Mouse (Mus musculus) embryonic fibroblast, embryonic 13.5 days (primary cell): Measurements from ENCODE around the gene March11. TPM values are rescaled to one million over a fixed set of nuclear protein-coding genes. Genes with fewer than 3 reads are reported as not detected.

Experiments
- H3K27ac ChIP-seq: 2 replicates; pipeline ENCODE4 v1.5.1; 2012; ENCODE audit warnings: low read length, control low read depth, inconsistent platforms; ENCODE audit not compliant: insufficient read depth
- H3K4me1 ChIP-seq: 2 replicates; pipeline ENCODE4 v1.6.1; 2011; ENCODE audit warnings: low read length; ENCODE audit not compliant: control insufficient read depth, insufficient read depth
- H3K4me3 ChIP-seq: 2 replicates; pipeline ENCODE4 v1.5.1; 2011; ENCODE audit warnings: mild to moderate bottlenecking, control low read depth, low read length; ENCODE audit not compliant: insufficient read depth
- CTCF ChIP-seq: IDR thresholded peaks from 2 replicates; pipeline ENCODE4 v1.5.1; 2011; ENCODE audit warnings: mild to moderate bottlenecking, control low read depth, low read length, moderate library complexity, borderline replicate concordance; ENCODE audit not compliant: insufficient read depth
- POLR2A ChIP-seq: IDR thresholded peaks from 2 replicates; pipeline ENCODE4 v1.6.1; 2011; ENCODE audit warnings: low read depth, mild to moderate bottlenecking, control low read depth, low read length, moderate library complexity
- polyA plus RNA-seq: library from polyadenylated mRNA; stranded (reverse); fragments of >200 nt; gene quantifications from 2 replicates; pipeline ENCODE4 v1.2.4, GENCODE M21; 2011; ENCODE audit warnings: low read depth; ENCODE audit not compliant: missing spikeins, insufficient read length

March11 gene
- polyA plus RNA-seq, 1 experiment, result not detected

DNA sequence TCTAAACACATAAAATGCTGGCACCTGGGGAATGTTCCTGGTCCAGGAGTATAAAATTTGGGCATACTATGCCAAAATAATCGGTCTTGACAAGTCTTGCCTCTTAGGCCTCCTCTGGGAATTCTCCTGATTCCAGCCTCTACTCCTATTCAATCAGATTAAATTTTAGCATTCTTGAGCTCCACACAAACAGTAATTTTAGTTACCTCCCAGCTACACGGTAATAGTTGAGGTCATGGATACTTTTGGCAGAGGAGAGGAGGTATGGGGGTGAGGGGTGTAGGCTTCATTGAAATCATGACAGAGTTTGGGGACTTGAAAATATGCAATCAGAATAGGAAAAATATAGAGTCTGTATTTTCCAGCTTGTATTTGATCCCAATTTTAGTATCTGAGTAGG, 121.7 kb downstream of the March11 start:
- no peak overlapping the region for H3K4me3 ChIP-seq
- TF ChIP-seq CTCF, result no peak
- no peak for TF ChIP-seq POLR2A
- no peaks in the 10 kb centered on the region for H3K4me1 ChIP-seq
- H3K27ac ChIP-seq, result no peak overlapping the region

GRCm38 (mm10) chr15:26432676-26433075, 123.8 kb downstream of the March11 start:
- Histone ChIP-seq H3K27ac (no peak overlapping the region), H3K4me3 (no peak overlapping the region), H3K4me1 (no peaks in the 10 kb centered on the region)
- TF ChIP-seq CTCF (no peak), POLR2A (no peak)

GRCm38 (mm10) chr15:26435725-26436124, 126.9 kb downstream of the March11 start:
- Histone ChIP-seq H3K4me1 (no peaks in the 10 kb centered on the region), H3K27ac (no peak overlapping the region), H3K4me3 (no peak overlapping the region)
- TF ChIP-seq POLR2A (no peak), CTCF (no peak)

GRCm38 (mm10) chr15:26437113-26437512, 128.3 kb downstream of the March11 start:
- no peak overlapping the region for H3K27ac ChIP-seq
- no peak overlapping the region for H3K4me3 ChIP-seq
- TF ChIP-seq CTCF (no peak), POLR2A (no peak)
- H3K4me1 ChIP-seq, result no peaks in the 10 kb centered on the region
